Mouse (Mus musculus): ENCODE data around the gene Neu2. TPM values are rescaled to one million over a fixed set of nuclear protein-coding genes. Genes with fewer than 3 reads are reported as not detected.

Gene Neu2
- polyA plus RNA-seq, 1 experiment from 2014 or later = 0.56 TPM

DNA sequence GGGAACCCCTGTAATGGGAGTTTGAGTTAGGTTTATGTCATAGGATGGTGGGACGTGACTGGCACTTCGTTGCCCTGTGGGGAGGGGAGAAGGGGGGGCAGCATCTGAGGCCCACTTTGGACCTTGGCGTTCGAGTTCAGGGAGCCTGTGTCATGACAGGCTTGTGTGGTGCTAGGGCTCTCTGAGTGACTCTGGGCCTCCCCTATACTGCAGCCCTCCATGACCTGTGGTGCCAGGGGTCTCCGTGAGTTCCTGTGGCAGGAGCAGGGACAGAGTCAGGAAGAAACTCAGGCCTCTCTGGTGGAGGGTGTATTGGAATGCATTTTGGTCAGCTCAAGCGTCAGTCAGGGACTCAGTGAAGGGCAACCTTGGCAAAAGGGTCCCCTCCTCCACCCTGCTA lies 111.0 kb downstream of the Neu2 start:
- H3K4me2 ChIP-seq (ENCODE audit: low read length) = no peak overlapping the region

DNA sequence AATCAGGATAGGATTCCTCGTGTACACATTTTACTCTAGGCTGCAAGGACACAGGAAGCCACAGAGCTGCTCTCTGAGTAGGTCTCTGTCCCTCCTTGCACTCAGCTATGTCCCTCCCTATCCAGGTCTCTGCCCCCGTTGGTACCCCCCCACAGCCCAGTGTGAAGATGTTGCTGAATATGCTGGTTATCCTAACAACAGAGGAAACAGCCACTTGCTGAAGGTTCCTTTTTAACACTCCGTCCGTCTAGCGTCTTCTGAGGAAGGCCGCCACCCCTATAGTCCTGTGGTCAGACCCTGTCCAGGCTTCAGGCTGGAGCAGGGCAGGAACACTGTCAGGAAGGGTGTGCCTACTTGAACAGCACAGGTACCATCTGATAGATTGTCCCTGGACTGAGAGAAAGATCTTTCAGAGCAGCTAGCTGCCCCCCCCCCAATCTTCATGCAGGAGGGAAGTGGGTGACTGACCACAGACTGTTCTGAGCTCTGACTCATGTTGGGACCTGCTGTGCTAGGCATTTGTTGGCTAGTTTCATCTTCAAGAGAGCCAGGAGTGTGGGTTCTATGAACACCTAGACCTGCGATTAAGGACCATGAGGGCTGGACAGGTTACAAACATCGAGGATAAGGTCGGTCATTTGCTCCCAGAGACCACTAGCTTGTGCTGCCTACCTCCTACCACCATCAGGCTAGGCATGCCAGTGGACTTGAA lies 111.6 kb downstream of the Neu2 start:
- H3K27ac ChIP-seq (ENCODE audit: low read length) = no peak overlapping the region

More for the DNA sequence above, 111.0 kb downstream of the Neu2 start:
- WGBS = 78% methylated on average over 6 of the region's 6 CpGs
- Histone ChIP-seq H3K9me3 (ENCODE audit: control insufficient read depth, low read length) (no peaks in the 10 kb centered on the region), H3K4me3 (replicated peaks; ENCODE audit: low read length) (no peak overlapping the region), H3K4me1 (replicated peaks; ENCODE audit: control insufficient read depth, insufficient read depth, low read length) (no peaks in the 10 kb centered on the region), H3K27ac (ENCODE audit: low read length) (no peak overlapping the region), H3K36me3 (ENCODE audit: control insufficient read depth, insufficient read depth) (no peaks in the 10 kb centered on the region), H3K9ac (replicated peaks; ENCODE audit: low read depth, low read length) (no peak overlapping the region), H3K27me3 (replicated peaks; ENCODE audit: control insufficient read depth, insufficient read depth, low read length) (no peaks in the 10 kb centered on the region)
- ATAC-seq = no peak

DNA sequence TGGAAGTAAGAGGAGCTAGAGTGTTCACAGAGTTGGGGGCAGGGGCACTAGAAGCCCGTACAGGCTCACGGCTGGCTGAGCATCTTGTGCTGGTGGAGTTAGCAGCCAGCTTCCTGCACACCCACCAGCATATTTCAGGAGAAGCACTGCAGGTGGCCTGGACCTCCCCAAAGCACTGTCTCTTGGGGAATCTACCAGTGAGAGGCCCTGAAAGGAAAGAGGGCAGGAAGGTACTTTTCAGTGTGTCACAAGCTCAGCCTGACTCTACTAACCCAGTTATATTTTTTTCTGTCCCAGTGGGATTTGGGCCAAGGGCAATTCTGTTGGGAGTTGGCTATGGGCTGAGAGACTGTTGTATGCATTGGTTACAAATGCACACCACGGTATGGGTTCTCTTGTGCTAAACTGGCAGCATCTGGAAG lies 112.2 kb downstream of the Neu2 start:
- Histone ChIP-seq H3K36me3 (ENCODE audit: control insufficient read depth, insufficient read depth) (no peaks in the 10 kb centered on the region), H3K9me3 (ENCODE audit: control insufficient read depth, low read length) (no peaks in the 10 kb centered on the region), H3K4me1 (replicated peaks; ENCODE audit: control insufficient read depth, insufficient read depth, low read length) (no peaks in the 10 kb centered on the region), H3K9ac (replicated peaks; ENCODE audit: low read depth, low read length) (no peak overlapping the region), H3K27ac (ENCODE audit: low read length) (no peak overlapping the region), H3K4me2 (ENCODE audit: low read length) (no peak overlapping the region), H3K27me3 (replicated peaks; ENCODE audit: control insufficient read depth, insufficient read depth, low read length) (no peaks in the 10 kb centered on the region), H3K4me3 (replicated peaks; ENCODE audit: low read length) (no peak overlapping the region)
- WGBS = 60% methylated on average over 3 of the region's 3 CpGs
- no peak for ATAC-seq

More for the DNA sequence above, 111.6 kb downstream of the Neu2 start:
- Histone ChIP-seq H3K9ac (replicated peaks; ENCODE audit: low read depth, low read length) (no peak overlapping the region), H3K9me3 (ENCODE audit: control insufficient read depth, low read length) (no peaks in the 10 kb centered on the region), H3K4me1 (replicated peaks; ENCODE audit: control insufficient read depth, insufficient read depth, low read length) (no peaks in the 10 kb centered on the region), H3K4me2 (ENCODE audit: low read length) (no peak overlapping the region), H3K4me3 (replicated peaks; ENCODE audit: low read length) (no peak overlapping the region), H3K36me3 (ENCODE audit: control insufficient read depth, insufficient read depth) (no peaks in the 10 kb centered on the region), H3K27me3 (replicated peaks; ENCODE audit: control insufficient read depth, insufficient read depth, low read length) (no peaks in the 10 kb centered on the region)
- ATAC-seq = no peak
- 89% methylated on average over 9 of the region's 9 CpGs for WGBS

DNA sequence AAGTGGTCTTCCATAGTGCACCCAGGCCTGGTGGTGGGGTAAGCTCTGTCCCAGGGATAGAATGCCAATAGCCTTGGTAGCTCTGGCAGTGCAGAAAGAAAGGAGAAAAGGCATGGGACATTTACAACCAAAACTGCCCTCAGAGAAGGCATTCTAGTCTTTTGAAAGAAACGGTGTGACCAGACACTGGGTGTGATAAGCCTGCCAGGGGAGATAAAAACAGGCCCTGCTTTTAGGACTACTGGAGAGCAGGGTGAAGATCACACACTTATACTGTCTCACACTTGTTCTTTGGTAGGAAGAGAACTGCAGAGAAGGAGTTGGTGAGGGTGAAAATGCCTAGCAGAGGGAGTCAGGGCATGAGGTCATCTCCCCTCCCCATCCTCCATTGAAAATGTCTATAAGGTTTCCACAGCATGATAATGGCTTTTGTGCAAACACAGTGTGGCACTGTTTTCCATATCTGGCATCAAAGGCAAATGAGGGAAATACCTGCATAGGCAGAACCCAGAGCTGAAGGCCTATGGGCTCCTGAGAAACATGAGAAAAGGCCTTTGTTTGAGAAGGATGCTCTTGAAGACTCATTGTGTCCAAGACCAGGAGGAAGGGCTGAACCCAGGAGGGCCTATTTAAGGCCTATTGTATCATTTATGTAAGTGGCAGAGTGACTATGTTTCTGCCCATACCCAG lies 114.4 kb downstream of the Neu2 start:
- no peak overlapping the region for H3K4me3 ChIP-seq (replicated peaks; ENCODE audit: low read length)
- H3K9me3 ChIP-seq (ENCODE audit: control insufficient read depth, low read length) = no peaks in the 10 kb centered on the region
- ATAC-seq = no peak
- no peak overlapping the region for H3K27ac ChIP-seq (ENCODE audit: low read length)
- WGBS = 85% methylated on average over 1 of the region's 1 CpGs
- no peaks in the 10 kb centered on the region for H3K4me1 ChIP-seq (replicated peaks; ENCODE audit: control insufficient read depth, insufficient read depth, low read length)
- no peaks in the 10 kb centered on the region for H3K27me3 ChIP-seq (replicated peaks; ENCODE audit: control insufficient read depth, insufficient read depth, low read length)
- H3K9ac ChIP-seq (replicated peaks; ENCODE audit: low read depth, low read length) = no peak overlapping the region
- H3K4me2 ChIP-seq (ENCODE audit: low read length) = no peak overlapping the region
- H3K36me3 ChIP-seq (ENCODE audit: control insufficient read depth, insufficient read depth) = no peaks in the 10 kb centered on the region

DNA sequence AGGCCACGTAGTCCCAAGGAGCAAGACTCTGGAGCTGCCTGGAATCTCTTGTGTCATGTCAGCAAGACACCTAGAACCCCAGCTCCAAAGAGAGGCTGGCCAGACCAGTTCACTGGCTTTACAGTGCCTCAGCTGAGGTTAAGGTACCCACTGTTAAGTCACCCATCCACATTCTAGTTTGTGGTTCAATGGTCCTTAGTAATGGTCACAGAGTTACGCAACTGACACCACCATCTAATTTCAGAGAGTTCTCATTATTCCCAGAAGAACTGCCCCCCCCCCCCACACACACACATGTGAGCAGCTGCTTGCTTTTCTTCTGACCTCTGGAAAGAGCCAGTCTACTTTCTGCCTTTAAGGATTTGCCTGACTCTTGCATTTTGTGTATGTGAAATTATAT lies 115.1 kb downstream of the Neu2 start:
- H3K4me3 ChIP-seq (replicated peaks; ENCODE audit: low read length) = no peak overlapping the region
- H3K27me3 ChIP-seq (replicated peaks; ENCODE audit: control insufficient read depth, insufficient read depth, low read length) = no peaks in the 10 kb centered on the region
- no peaks in the 10 kb centered on the region for H3K4me1 ChIP-seq (replicated peaks; ENCODE audit: control insufficient read depth, insufficient read depth, low read length)
- no peak overlapping the region for H3K9ac ChIP-seq (replicated peaks; ENCODE audit: low read depth, low read length)
- H3K36me3 ChIP-seq (ENCODE audit: control insufficient read depth, insufficient read depth) = no peaks in the 10 kb centered on the region
- H3K9me3 ChIP-seq (ENCODE audit: control insufficient read depth, low read length) = no peaks in the 10 kb centered on the region
- 82% methylated on average over 2 of the region's 2 CpGs for WGBS
- no peak for ATAC-seq
- no peak overlapping the region for H3K27ac ChIP-seq (ENCODE audit: low read length)
- no peak overlapping the region for H3K4me2 ChIP-seq (ENCODE audit: low read length)

DNA sequence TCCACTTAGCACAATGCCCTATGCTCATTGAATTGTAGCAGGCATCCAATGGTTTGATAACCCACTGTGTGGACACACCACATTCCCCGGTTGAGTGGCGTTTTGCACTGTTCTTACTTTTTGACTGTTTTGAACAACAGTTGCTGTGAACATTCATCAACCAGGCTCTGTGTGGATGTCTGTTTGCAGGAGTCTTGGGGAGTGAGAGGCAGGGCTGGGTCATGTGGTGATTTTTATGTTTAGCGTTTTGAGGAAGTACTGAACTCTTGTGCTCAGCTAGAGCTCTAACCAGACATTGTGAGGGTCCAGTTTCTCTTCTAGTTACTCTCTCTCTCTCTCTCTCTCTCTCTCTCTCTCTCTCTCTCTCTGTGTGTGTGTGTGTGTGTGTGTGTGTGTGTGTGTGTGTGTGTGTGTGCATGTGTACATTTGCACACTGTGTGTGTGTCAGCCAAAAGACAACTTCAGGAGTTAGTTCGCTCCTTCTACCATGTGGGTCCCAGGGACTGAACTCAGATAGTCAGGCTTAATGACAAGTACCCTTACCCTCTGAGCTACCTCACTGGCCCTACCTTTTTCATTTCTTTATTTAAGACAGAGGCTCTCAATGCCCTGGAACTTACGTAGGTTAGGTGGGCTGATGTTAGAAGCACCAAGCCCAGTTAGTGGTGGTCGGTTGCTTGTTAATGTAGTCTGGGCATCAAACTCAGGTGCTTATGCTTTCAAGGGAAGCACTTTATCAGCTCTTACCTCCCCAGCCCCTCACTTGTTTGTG lies 115.8 kb downstream of the Neu2 start:
- no peaks in the 10 kb centered on the region for H3K4me1 ChIP-seq (replicated peaks; ENCODE audit: control insufficient read depth, insufficient read depth, low read length)
- no peak overlapping the region for H3K27ac ChIP-seq (ENCODE audit: low read length)
- H3K27me3 ChIP-seq (replicated peaks; ENCODE audit: control insufficient read depth, insufficient read depth, low read length) = no peaks in the 10 kb centered on the region
- WGBS = 83% methylated on average over 6 of the region's 6 CpGs
- no peak overlapping the region for H3K9ac ChIP-seq (replicated peaks; ENCODE audit: low read depth, low read length)
- no peaks in the 10 kb centered on the region for H3K36me3 ChIP-seq (ENCODE audit: control insufficient read depth, insufficient read depth)
- H3K9me3 ChIP-seq (ENCODE audit: control insufficient read depth, low read length) = no peaks in the 10 kb centered on the region
- no peak overlapping the region for H3K4me3 ChIP-seq (replicated peaks; ENCODE audit: low read length)
- no peak for ATAC-seq
- H3K4me2 ChIP-seq (ENCODE audit: low read length) = no peak overlapping the region

DNA sequence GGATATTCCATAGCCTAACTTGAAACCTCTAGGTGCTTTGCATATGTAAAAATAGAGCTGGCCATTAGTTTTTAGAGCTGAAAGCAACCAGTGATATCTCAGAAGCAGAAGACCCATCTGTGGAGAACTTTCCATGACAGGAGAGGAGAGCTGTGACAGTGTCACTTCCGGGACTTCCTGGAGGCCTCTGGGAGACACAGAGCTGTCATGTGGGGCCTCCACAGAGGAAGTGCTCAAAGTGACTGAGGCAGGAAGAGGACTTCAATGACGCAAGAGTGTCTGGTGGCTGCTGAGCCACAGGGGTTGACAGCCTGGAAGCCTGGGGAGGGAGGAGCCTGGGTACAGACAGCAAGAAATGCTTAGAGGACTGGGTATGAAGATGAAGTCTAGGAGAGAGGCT lies 116.7 kb downstream of the Neu2 start:
- no peak overlapping the region for H3K4me3 ChIP-seq (replicated peaks; ENCODE audit: low read length)
- H3K36me3 ChIP-seq (ENCODE audit: control insufficient read depth, insufficient read depth) = no peaks in the 10 kb centered on the region
- H3K4me2 ChIP-seq (ENCODE audit: low read length) = no peak overlapping the region
- no peaks in the 10 kb centered on the region for H3K9me3 ChIP-seq (ENCODE audit: control insufficient read depth, low read length)
- no peak for ATAC-seq
- H3K4me1 ChIP-seq (replicated peaks; ENCODE audit: control insufficient read depth, insufficient read depth, low read length) = no peaks in the 10 kb centered on the region
- H3K27ac ChIP-seq (ENCODE audit: low read length) = no peak overlapping the region
- WGBS = 77% methylated on average over 2 of the region's 2 CpGs
- no peaks in the 10 kb centered on the region for H3K27me3 ChIP-seq (replicated peaks; ENCODE audit: control insufficient read depth, insufficient read depth, low read length)
- H3K9ac ChIP-seq (replicated peaks; ENCODE audit: low read depth, low read length) = no peak overlapping the region

DNA sequence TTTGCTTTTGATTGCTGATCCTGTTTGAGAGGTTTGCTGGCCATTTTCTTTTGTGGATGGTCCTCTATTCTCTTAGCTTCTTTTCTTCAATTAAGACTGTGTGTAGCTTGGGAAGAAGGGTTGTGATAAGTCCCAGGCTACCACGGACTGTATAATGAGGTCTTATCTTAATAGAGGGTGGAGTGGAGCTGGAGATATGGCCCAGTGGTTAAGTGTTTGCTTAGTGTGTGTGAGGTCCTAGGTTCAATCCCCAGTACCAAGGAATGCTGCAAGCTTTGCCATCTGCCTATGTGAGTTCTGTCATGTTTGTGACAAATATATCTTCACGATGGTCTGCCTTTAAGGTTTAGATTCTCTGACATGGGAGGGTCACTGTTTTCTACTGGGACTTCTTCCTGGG lies 118.4 kb downstream of the Neu2 start:
- no peak overlapping the region for H3K9ac ChIP-seq (replicated peaks; ENCODE audit: low read depth, low read length)
- ATAC-seq = no peak
- H3K4me3 ChIP-seq (replicated peaks; ENCODE audit: low read length) = no peak overlapping the region
- H3K4me2 ChIP-seq (ENCODE audit: low read length) = no peak overlapping the region
- no peaks in the 10 kb centered on the region for H3K36me3 ChIP-seq (ENCODE audit: control insufficient read depth, insufficient read depth)
- no peaks in the 10 kb centered on the region for H3K4me1 ChIP-seq (replicated peaks; ENCODE audit: control insufficient read depth, insufficient read depth, low read length)
- H3K27me3 ChIP-seq (replicated peaks; ENCODE audit: control insufficient read depth, insufficient read depth, low read length) = no peaks in the 10 kb centered on the region
- H3K27ac ChIP-seq (ENCODE audit: low read length) = no peak overlapping the region
- 77% methylated on average over 2 of the region's 2 CpGs for WGBS
- no peaks in the 10 kb centered on the region for H3K9me3 ChIP-seq (ENCODE audit: control insufficient read depth, low read length)

DNA sequence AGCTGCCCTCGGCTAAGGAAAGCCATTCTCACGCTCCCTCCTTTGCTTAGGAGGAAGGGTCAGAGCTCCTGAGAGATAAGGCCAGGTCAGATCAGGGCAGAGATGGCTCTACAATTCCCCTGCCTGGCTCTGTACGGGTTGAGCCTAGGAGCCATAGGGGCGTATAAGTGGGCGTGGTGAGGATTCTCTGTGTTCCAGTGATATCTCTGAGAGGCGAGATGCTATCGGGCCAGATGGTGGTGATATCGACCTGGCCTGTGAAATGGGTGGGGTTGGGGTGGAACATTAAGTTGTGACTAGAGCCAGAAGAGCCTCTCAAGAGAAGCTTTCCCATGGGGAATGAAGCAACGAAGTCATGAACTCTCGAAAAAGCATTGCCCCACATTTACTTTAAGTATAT lies 121.9 kb downstream of the Neu2 start:
- H3K4me1 ChIP-seq (replicated peaks; ENCODE audit: control insufficient read depth, insufficient read depth, low read length) = no peaks in the 10 kb centered on the region
- no peaks in the 10 kb centered on the region for H3K9me3 ChIP-seq (ENCODE audit: control insufficient read depth, low read length)
- no peaks in the 10 kb centered on the region for H3K36me3 ChIP-seq (ENCODE audit: control insufficient read depth, insufficient read depth)
- H3K4me2 ChIP-seq (ENCODE audit: low read length) = no peak overlapping the region
- WGBS = 91% methylated on average over 10 of the region's 10 CpGs
- no peak for ATAC-seq
- no peaks in the 10 kb centered on the region for H3K27me3 ChIP-seq (replicated peaks; ENCODE audit: control insufficient read depth, insufficient read depth, low read length)
- H3K9ac ChIP-seq (replicated peaks; ENCODE audit: low read depth, low read length) = no peak overlapping the region
- H3K27ac ChIP-seq (ENCODE audit: low read length) = no peak overlapping the region
- H3K4me3 ChIP-seq (replicated peaks; ENCODE audit: low read length) = no peak overlapping the region
